Mouse (Mus musculus): ENCODE measurements around the gene Rbm6. TPM values are rescaled to one million over a fixed set of nuclear protein-coding genes. Genes with fewer than 3 reads are reported as not detected.

The Rbm6 gene
- polyA plus RNA-seq, 1 experiment from 2014 or later: 77.6 TPM

DNA sequence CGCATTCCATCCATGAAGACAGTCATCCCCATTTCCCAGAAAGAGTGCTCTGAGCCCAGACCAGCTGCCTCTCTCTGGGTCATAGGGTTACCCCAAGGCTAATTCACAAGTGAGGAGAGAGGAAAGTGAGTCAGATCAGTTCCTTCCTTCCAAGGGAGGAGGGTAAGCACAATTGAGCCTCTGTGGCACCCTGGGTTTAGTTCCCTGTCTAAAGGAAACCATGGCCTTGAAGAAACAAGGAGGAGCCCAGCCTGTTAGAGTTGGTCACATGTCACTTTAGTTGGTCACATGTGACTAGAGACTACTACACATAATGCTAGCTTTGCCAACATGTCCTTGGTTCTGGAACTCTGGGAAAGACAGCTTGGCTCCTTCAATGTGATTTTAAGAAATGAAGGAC is 148.2 kb downstream of the Rbm6 start:
- Histone ChIP-seq H3K27me3 (no peaks in the 10 kb centered on the region), H3K9me3 (replicated peaks) (no peaks in the 10 kb centered on the region), H3K27ac (replicated peaks) (peak overlapping the region; percentile 82), H3K36me3 (no peaks in the 10 kb centered on the region), H3K9ac (no peak overlapping the region), H3K4me3 (replicated peaks) (no peak overlapping the region), H3K4me2 (replicated peaks) (no peak overlapping the region), H3K4me1 (peaks cover 73% of the 10 kb centered on the region)
- 82% methylated on average over 1 of the region's 1 CpGs for WGBS
- no peak for ATAC-seq (ENCODE audit: insufficient number of reproducible peaks, low FRiP score, low TSS enrichment, low read depth)

GRCm38 (mm10) chr9:107723794-107724531 is 149.1 kb downstream of the Rbm6 start:
- no peaks in the 10 kb centered on the region for H3K9me3 ChIP-seq (replicated peaks)
- peak overlapping the region; percentile 36 for H3K4me2 ChIP-seq (replicated peaks)
- H3K27me3 ChIP-seq: no peaks in the 10 kb centered on the region
- H3K9ac ChIP-seq: no peak overlapping the region
- H3K4me3 ChIP-seq (replicated peaks): no peak overlapping the region
- peak; percentile 61 for ATAC-seq (ENCODE audit: insufficient number of reproducible peaks, low FRiP score, low TSS enrichment, low read depth)
- WGBS: under 1% methylated on average over 11 of the region's 11 CpGs
- no peaks in the 10 kb centered on the region for H3K36me3 ChIP-seq
- H3K4me1 ChIP-seq: peaks cover 72% of the 10 kb centered on the region
- peak overlapping the region; percentile 82 for H3K27ac ChIP-seq (replicated peaks)

Other genes with a start within 250 kb of the Rbm6 start
- 458 and 459 TPM in 2 replicates for gene Gnai2, start 237.9 kb downstream of the Rbm6 start, polyA plus RNA-seq (2015; fragmentation: Nextera tagmentation; extraction: Ambion mirVana)
- gene Slc38a3, start 203.7 kb downstream of the Rbm6 start, polyA plus RNA-seq (2015; fragmentation: Nextera tagmentation; extraction: Ambion mirVana): 3.7 and 4.2 TPM in 2 replicates
- gene Gnat1, start 193.5 kb downstream of the Rbm6 start, polyA plus RNA-seq (2015; fragmentation: Nextera tagmentation; extraction: Ambion mirVana): 1.9 and 3.4 TPM in 2 replicates
- gene Sema3f, start 162.8 kb downstream of the Rbm6 start, polyA plus RNA-seq (2015; fragmentation: Nextera tagmentation; extraction: Ambion mirVana): 40.6 and 44.6 TPM in 2 replicates
- gene Rbm5, start 102.2 kb downstream of the Rbm6 start, polyA plus RNA-seq (2015; fragmentation: Nextera tagmentation; extraction: Ambion mirVana): 198 and 218 TPM in 2 replicates
- gene Mon1a, start 14.9 kb upstream of the Rbm6 start, polyA plus RNA-seq (2015; fragmentation: Nextera tagmentation; extraction: Ambion mirVana): 17.2 and 18.2 TPM in 2 replicates
- 7.4 and 7.7 TPM in 2 replicates for gene Mst1r, start 33.6 kb upstream of the Rbm6 start, polyA plus RNA-seq (2015; fragmentation: Nextera tagmentation; extraction: Ambion mirVana)
- gene Actl11, start 55.2 kb upstream of the Rbm6 start, polyA plus RNA-seq (2015; fragmentation: Nextera tagmentation; extraction: Ambion mirVana): not detected in 2 replicates
- gene Camkv, start 62.4 kb upstream of the Rbm6 start, polyA plus RNA-seq (2015; fragmentation: Nextera tagmentation; extraction: Ambion mirVana): 5.9 and 6.0 TPM in 2 replicates
- 16.6 and 18.7 TPM in 2 replicates for gene Traip, start 76.9 kb upstream of the Rbm6 start, polyA plus RNA-seq (2015; fragmentation: Nextera tagmentation; extraction: Ambion mirVana)
- 22.4 and 28.0 TPM in 2 replicates for gene Uba7, start 102.3 kb upstream of the Rbm6 start, polyA plus RNA-seq (2015; fragmentation: Nextera tagmentation; extraction: Ambion mirVana)
- 6.4 and 6.9 TPM in 2 replicates for gene Gm20661, start 109.8 kb upstream of the Rbm6 start, polyA plus RNA-seq (2015; fragmentation: Nextera tagmentation; extraction: Ambion mirVana)
- gene Inka1, start 112.6 kb upstream of the Rbm6 start, polyA plus RNA-seq (2015; fragmentation: Nextera tagmentation; extraction: Ambion mirVana): 90.4 and 97.1 TPM in 2 replicates
- gene Cdhr4, start 119.3 kb upstream of the Rbm6 start, polyA plus RNA-seq (2015; fragmentation: Nextera tagmentation; extraction: Ambion mirVana): 9.5 and 12.7 TPM in 2 replicates
- gene Gm20662, start 123.1 kb upstream of the Rbm6 start, polyA plus RNA-seq (2015; fragmentation: Nextera tagmentation; extraction: Ambion mirVana): 0.52 and 0.64 TPM in 2 replicates
- gene Ip6k1, start 129.3 kb upstream of the Rbm6 start, polyA plus RNA-seq (2015; fragmentation: Nextera tagmentation; extraction: Ambion mirVana): 67.9 and 68.7 TPM in 2 replicates
- 38.4 and 40.5 TPM in 2 replicates for gene Gmppb, start 176.0 kb upstream of the Rbm6 start, polyA plus RNA-seq (2015; fragmentation: Nextera tagmentation; extraction: Ambion mirVana)
- 4.0 and 5.0 TPM in 2 replicates for gene Amigo3, start 179.9 kb upstream of the Rbm6 start, polyA plus RNA-seq (2015; fragmentation: Nextera tagmentation; extraction: Ambion mirVana)
- 3.1 and 3.5 TPM in 2 replicates for gene Mst1, start 207.2 kb upstream of the Rbm6 start, polyA plus RNA-seq (2015; fragmentation: Nextera tagmentation; extraction: Ambion mirVana)
- gene Rnf123, start 210.1 kb upstream of the Rbm6 start, polyA plus RNA-seq (2015; fragmentation: Nextera tagmentation; extraction: Ambion mirVana): 28.7 and 34.9 TPM in 2 replicates
- gene Apeh, start 221.4 kb upstream of the Rbm6 start, polyA plus RNA-seq (2015; fragmentation: Nextera tagmentation; extraction: Ambion mirVana): 48.3 and 51.2 TPM in 2 replicates